Mouse (Mus musculus): ENCODE results near the gene Zfp335. TPM values are rescaled to one million over a fixed set of nuclear protein-coding genes. Genes with fewer than 3 reads are reported as not detected.
"Not testable (repeated sequence)": the region's sequence is repeated elsewhere in the genome, so short reads cannot be mapped to it uniquely, and the experiment has no call there.

Zfp335 gene
- polyA plus RNA-seq, 1 experiment: 21.8 TPM

DNA sequence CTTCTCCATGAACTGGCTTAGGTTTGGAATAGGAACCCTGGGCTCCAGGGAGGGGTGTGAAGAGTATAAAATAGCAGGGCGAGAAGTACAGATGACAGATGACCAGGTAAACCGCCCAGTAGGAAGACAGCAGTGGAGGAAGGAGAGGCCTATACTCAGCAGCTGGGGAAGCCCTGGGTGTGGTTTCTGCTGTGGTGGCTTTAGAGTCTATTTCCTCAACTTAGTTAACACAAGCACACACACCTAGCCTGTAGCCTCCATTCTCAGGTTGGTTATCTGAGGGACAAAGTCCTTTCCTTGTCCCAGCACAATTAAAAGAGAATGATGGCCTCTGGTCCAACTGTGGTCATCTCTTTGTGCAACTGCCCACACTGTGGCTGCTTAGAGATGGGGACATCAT, 21.6 kb downstream of the Zfp335 start:
- Histone ChIP-seq H3K4me3 (replicated peaks) (no peak overlapping the region), H3K36me3 (replicated peaks; ENCODE audit: low read length) (peaks cover 100% of the 10 kb centered on the region), H3K27me3 (replicated peaks) (no peaks in the 10 kb centered on the region), H3K4me1 (peaks cover 45% of the 10 kb centered on the region), H3K9me3 (no peaks in the 10 kb centered on the region)
- no peak for TF ChIP-seq FLI1 (IDR thresholded peaks at IDR 0.05; ENCODE audit: low read length)
- TF ChIP-seq GATA1 (IDR thresholded peaks at IDR 0.05; ENCODE audit: borderline replicate concordance, low read length): no peak

DNA sequence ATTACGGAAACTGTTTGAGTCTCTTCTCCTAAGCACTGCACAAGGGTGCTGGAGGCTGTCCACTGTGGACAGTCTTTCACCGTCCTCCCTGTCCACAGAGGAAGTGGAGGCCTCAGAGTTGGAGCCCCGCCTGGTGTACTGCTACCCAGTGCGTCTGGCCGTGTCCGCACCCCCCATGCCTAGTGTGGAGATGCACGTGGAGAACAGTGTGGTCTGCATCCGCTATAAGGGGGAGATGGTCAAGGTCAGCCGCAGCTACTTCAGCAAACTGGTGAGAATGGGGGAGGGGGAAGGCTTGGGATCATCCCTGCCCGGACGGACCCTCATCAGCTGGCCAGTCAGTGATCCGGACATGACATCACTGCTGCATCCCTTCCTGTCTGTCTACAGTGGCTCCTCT, 22.6 kb downstream of the Zfp335 start:
- Histone ChIP-seq H3K4me3 (replicated peaks) (peak overlapping the region; percentile 29), H3K27me3 (replicated peaks) (no peaks in the 10 kb centered on the region), H3K9me3 (no peaks in the 10 kb centered on the region), H3K4me1 (peaks cover 35% of the 10 kb centered on the region), H3K36me3 (replicated peaks; ENCODE audit: low read length) (peaks cover 100% of the 10 kb centered on the region)
- TF ChIP-seq FLI1 (IDR thresholded peaks at IDR 0.05; ENCODE audit: low read length) (no peak), GATA1 (IDR thresholded peaks at IDR 0.05; ENCODE audit: borderline replicate concordance, low read length) (no peak)

DNA sequence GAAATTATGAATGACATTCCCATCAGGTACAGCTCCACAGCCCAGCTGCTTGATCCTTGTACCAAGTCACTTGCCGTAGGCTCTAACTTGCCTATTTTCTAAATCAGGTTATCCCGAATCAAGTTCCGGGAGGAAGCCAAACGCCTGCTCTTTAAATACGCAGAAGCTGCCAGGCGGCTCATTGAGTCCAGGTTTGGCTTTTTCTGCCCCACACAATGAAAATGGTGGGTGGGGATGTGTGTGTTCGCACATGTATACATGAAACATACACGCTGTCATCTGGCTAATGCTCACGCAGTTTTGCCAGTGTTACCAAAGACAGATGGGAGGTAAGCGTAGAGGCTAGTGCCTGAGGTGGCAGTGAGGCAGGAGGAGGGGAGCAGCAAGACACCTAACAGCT, 24.9 kb downstream of the Zfp335 start:
- H3K4me1 ChIP-seq: peaks cover 15% of the 10 kb centered on the region
- no peaks in the 10 kb centered on the region for H3K27me3 ChIP-seq (replicated peaks)
- H3K36me3 ChIP-seq (replicated peaks; ENCODE audit: low read length): peaks cover 93% of the 10 kb centered on the region
- no peak for TF ChIP-seq FLI1 (IDR thresholded peaks at IDR 0.05; ENCODE audit: low read length)
- TF ChIP-seq GATA1 (IDR thresholded peaks at IDR 0.05; ENCODE audit: borderline replicate concordance, low read length): no peak
- no peak overlapping the region for H3K4me3 ChIP-seq (replicated peaks)
- no peaks in the 10 kb centered on the region for H3K9me3 ChIP-seq

DNA sequence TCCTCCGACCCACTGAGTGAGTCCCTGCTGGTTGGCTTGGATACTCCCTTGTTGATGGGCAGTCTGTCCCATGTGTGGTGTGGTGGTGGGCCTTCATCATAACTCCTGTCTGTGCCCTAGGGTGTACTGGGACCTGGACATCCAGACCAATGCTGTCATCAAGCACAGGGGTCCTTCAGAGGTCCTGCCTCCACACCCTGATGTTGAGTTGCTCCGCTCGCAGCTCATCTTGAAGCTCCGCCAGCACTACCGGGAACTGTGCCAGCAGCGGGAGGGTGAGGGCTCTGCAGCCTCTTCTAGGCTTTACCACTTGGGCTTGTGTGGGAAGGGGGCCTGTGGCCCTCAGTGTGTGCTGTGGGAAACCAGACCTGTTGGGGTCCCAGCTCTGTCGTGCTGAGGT, 25.8 kb downstream of the Zfp335 start:
- no peaks in the 10 kb centered on the region for H3K27me3 ChIP-seq (replicated peaks)
- no peak for TF ChIP-seq GATA1 (IDR thresholded peaks at IDR 0.05; ENCODE audit: borderline replicate concordance, low read length)
- no peak for TF ChIP-seq FLI1 (IDR thresholded peaks at IDR 0.05; ENCODE audit: low read length)
- peaks cover 21% of the 10 kb centered on the region for H3K4me1 ChIP-seq
- H3K36me3 ChIP-seq (replicated peaks; ENCODE audit: low read length): peaks cover 84% of the 10 kb centered on the region
- H3K4me3 ChIP-seq (replicated peaks): no peak overlapping the region
- H3K9me3 ChIP-seq: no peaks in the 10 kb centered on the region

DNA sequence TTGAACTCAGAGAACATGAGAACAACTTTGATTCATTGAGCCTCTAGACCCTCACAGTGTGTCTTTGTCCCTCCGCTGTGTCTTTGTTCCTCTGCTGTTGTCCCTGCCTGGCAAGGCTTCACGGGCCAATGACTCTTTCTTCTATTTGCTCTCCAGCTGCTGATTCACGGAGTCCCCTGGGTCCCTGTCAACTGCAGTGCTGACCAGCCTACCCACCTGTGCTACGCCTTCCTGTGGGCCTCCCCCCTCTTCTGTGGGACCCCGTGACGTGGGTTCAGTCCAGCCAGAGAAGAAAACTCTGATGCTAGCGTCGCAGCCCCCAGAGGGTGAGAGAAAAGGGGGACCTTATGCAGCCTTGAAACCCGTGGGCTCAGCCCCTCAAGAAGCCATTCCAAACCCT, 28.9 kb downstream of the Zfp335 start:
- peaks cover 53% of the 10 kb centered on the region for H3K36me3 ChIP-seq (replicated peaks; ENCODE audit: low read length)
- TF ChIP-seq FLI1 (IDR thresholded peaks at IDR 0.05; ENCODE audit: low read length) (no peak), GATA1 (IDR thresholded peaks at IDR 0.05; ENCODE audit: borderline replicate concordance, low read length) (no peak)
- no peaks in the 10 kb centered on the region for H3K27me3 ChIP-seq (replicated peaks)
- H3K9me3 ChIP-seq: no peaks in the 10 kb centered on the region
- peaks cover 20% of the 10 kb centered on the region for H3K4me1 ChIP-seq
- no peak overlapping the region for H3K4me3 ChIP-seq (replicated peaks)

DNA sequence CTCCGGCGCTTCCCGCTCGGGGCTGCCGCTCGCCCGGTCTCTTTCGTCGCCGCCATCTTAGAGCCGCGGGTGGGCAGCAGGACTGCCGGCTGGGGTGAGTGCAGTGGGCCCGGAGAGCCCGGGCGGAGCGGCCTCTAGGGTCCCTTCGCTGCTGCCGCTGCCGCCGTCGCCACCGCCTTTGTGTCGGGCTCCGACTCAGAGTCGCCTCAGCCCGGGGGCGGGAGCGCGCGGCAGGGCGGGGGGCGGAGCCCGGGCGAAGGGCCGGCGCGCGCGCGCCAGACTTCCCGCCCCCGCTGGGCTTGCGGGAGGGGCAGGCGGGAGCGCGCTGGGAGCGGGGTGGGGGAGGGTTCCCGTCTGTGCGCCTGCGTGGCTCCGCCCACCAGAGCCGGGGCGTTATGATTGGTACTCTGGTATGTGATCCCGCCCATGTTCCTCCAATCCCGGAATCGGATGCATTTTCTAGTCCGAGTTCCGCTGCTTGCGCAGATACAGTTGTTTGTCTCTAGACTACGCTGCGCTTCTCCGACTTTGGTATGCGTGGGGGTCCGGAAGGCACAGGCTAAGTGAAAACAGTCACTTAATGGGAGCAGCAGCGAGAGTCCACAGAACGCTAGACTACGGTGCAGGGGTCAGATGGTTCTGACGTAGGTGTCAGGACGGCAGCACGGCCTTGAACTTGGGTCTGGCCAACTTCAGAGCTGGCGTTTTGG, 31.8 kb downstream of the Zfp335 start:
- Histone ChIP-seq H3K36me3 (replicated peaks; ENCODE audit: low read length) (peaks cover 30% of the 10 kb centered on the region), H3K27me3 (replicated peaks) (no peaks in the 10 kb centered on the region), H3K4me3 (replicated peaks) (peak overlapping the region; percentile 97), H3K4me1 (peaks cover 42% of the 10 kb centered on the region), H3K9me3 (no peaks in the 10 kb centered on the region)
- TF ChIP-seq FLI1 (IDR thresholded peaks at IDR 0.05; ENCODE audit: low read length) (no peak), GATA1 (IDR thresholded peaks at IDR 0.05; ENCODE audit: borderline replicate concordance, low read length) (no peak)

DNA sequence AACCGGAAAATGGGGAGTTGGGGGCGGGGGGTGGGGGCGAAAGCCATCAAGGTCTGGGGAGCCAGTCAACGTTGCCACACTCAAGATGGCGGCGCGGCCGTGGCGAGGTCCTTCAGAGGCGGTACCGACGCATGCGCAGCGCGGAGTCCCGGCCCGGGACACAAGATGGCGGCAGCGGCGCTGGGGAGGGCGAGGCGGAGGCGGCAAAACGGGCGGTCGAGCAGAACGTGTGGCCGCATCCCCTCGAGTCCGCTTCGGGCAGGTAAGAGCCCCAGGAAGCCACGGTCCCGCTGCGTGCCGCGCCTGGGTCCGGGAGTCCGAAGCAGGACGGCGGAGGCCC, 32.4 kb downstream of the Zfp335 start, which contains the start of gene Pcif1:
Gene Pcif1 (plus strand): TSS at position 77 of the 340 bp plus-strand sequence.
- Histone ChIP-seq H3K4me1 (peaks cover 47% of the 10 kb centered on the region), H3K27me3 (replicated peaks) (no peaks in the 10 kb centered on the region), H3K9me3 (no peaks in the 10 kb centered on the region), H3K36me3 (replicated peaks; ENCODE audit: low read length) (peaks cover 24% of the 10 kb centered on the region), H3K4me3 (replicated peaks) (peak within 1 kb of the TSS; percentile 97)
- TF ChIP-seq FLI1 (IDR thresholded peaks at IDR 0.05; ENCODE audit: low read length) (no peak), GATA1 (IDR thresholded peaks at IDR 0.05; ENCODE audit: borderline replicate concordance, low read length) (no peak)

DNA sequence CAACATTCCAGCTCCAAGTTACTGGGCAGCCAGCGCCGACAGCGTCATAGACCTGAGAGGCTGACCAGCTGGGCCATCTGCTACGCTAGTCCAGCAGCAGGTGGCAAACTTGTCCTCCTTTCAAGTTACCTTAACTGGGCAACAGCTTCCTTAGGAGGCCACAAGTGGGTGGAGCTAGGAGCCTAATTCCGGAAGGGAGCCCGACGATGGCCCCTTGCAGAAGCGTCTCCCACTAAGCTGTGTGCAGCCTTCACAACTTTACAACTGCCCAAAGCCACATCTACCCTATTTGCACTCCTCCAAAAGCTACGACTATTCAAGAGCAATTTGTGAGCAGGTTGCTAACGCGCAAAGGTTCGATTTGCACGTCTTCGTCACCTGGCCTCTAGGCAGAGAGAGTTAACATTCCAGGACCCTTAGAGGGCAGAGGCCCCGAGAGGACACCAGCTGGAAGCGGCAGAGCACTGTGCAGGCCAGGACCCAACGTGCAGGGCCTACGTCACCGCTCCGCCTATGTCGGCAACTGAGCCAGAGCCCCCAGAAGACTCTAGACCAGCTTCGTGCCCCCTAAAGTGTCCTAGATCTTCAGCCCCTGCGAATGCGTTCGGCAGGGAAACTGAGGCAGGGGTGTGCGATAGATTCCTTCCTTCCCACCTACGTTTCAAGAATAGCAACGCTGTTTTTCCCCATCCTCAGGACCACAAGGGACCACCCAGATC, 32.9 kb downstream of the Zfp335 start:
- TF ChIP-seq GATA1 (IDR thresholded peaks at IDR 0.05; ENCODE audit: borderline replicate concordance, low read length) (no peak), FLI1 (IDR thresholded peaks at IDR 0.05; ENCODE audit: low read length) (no peak)
- peaks cover 53% of the 10 kb centered on the region for H3K4me1 ChIP-seq
- no peaks in the 10 kb centered on the region for H3K9me3 ChIP-seq

DNA sequence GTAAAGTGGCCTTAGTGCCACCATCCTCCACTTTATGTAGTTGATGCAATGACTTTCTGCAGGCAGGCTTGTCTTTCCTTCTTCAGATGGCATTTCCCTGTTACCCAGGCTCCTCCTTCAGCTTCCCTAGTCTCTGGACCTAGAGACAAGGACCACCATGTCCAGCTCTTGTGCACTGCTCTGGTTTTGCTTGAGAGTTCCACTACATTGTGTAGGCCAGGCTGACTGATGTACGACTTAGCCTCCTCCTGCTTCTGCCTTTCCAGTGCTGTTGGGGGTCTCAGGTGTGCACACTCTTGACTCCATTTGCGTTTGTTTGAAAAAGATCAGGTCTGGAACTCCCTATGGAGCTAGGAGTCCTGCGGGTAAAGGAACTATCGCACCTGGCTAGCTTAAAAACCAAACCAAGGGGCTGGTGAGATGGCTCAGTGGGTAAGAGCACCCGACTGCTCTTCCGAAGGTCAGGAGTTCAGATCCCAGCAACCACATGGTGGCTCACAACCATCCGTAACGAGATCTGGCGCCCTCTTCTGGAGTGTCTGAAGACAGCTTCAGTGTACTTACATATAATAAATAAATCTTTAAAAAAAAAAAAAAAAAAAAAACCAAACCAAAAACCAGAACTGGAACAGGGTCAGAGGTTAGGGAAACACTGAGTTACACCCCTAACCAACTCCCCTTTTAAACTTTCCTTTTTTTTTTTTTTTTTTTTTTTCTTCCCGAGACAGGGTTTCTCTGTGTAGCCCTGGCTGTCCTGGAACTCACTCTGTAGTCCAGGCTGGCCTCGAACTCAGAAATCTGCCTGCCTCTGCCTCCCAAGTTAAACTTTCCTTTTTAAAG, 34.0 kb downstream of the Zfp335 start:
- not testable (repeated sequence) for H3K9me3 ChIP-seq; H3K27me3 ChIP-seq (replicated peaks); H3K36me3 ChIP-seq (replicated peaks; ENCODE audit: low read length)
- peaks cover 54% of the 10 kb centered on the region for H3K4me1 ChIP-seq
- peak overlapping the region; percentile 97 for H3K4me3 ChIP-seq (replicated peaks)

More for the DNA sequence above, 32.9 kb downstream of the Zfp335 start:
- H3K36me3 ChIP-seq (replicated peaks; ENCODE audit: low read length): peaks cover 19% of the 10 kb centered on the region
- no peaks in the 10 kb centered on the region for H3K27me3 ChIP-seq (replicated peaks)
- H3K4me3 ChIP-seq (replicated peaks): peak overlapping the region; percentile 97

DNA sequence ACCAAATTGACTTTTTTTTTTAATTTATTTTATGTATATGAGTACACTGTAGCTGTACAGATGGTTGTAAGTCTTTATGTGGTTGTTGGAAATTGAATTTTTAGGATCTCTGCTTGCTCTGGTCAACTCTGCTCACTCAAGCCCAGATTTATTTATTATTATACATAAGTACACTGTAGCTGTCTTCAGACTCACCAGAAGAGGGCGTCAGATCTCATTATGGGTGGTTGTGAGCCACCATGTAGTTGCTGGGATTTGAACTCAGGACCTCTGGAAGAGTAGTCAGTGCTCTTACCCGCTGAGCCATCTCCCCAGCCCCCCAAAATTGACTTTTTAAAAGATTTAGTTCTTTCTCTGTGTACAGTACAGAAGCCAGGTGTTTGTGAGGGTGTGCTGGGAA, 35.9 kb downstream of the Zfp335 start:
- H3K4me1 ChIP-seq: peaks cover 46% of the 10 kb centered on the region
- H3K4me3 ChIP-seq (replicated peaks); H3K9me3 ChIP-seq: not testable (repeated sequence)

More for the DNA sequence above, 35.9 kb downstream of the Zfp335 start:
- not testable (repeated sequence) for H3K27me3 ChIP-seq (replicated peaks); H3K36me3 ChIP-seq (replicated peaks; ENCODE audit: low read length)
